Mouse (Mus musculus): ENCODE data around the gene Ptf1a.

The Ptf1a gene

DNA sequence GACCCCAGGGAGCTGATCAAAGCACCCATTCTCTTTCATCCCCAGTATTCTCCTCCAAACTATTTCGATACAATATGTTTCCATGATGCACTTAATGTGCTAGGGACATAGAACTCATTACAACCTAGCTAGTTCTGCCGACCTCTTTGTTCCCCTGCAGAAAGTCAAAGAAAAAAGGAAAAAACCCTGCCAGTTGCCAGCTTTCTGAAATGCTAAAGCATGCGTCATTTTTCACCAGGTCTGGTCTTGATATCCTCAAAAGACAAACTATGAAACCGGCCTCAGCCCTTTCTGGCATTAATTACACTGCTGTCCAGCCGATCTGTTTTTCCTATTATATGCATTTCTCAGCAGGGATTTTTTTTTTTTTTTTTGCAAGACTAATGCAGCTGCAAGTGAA lies 9.8 kb downstream of the Ptf1a start:
- no peak for DNase-seq

DNA sequence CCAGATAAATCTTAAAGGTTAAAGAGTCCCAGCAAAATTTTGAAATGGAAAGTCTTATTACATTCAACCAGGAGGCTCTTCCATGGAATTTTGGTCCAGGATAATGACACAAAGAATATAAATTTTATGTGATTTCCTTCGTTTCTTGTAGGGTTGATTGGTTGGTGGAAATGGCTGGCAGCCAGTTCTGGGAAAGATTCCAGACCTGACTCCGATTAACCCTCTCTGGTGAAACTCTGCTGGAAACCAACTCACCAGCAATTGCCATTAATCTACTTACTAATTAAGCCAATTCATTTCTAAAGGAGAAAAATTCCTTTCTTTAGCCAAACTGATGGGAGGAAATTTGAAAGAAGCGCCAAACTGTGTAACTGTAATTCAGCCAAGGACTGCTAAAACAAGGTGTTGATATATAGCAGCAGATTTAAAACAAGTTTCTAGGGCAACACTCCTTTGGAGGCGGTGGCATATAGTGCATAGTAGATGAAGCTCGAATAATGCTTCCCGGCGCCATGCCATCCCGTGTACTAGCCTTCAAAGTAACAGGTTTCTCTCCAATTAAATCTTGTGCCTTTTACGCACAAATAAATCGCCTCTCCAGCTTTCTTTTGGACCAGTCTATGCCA lies 10.5 kb downstream of the Ptf1a start:
- DNase-seq: no peak

DNA sequence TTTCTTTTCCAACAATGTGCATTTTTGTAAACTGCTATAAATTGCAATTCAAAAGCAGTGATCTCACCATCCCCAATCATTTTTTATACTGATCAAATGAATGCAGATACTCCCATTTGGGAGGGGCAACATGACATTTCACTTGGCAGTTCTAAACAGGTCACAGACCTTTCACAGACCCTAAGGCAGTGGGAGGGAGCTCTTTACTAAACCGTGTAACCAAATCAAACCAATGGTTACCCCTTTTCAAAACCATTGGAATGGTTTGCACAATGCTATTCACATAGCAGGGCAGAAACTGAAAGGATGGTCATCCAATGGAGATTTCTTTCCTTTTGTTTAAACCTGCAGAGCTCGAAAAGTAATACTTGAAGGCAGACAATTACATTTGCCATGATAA lies 13.3 kb downstream of the Ptf1a start:
- DNase-seq: no peak

GRCm38 (mm10) chr2:19461940-19462339 lies 16.5 kb downstream of the Ptf1a start:
- DNase-seq: no peak

DNA sequence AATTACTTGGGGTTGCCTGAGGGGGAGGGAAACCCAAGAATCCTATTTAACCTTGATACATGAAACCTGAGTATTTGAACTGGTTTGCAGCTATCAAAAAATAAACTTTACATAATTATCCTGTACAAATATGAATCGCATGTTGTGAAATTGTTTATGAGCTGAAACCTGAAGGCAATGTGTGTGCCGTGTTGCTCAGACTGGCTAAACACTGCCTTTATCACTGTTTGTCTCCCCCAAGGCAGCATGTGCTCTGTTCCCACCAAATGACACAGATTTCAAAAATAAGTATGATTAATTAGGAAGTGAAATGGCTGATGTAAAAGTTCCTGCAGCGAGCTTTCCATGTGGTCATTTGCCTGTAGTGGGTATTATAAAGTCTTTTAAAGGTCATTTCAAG lies 44.8 kb downstream of the Ptf1a start:
- no peak for DNase-seq
